Mouse (Mus musculus) G1E (cell line): ENCODE results near the gene Fcrla. TPM values are rescaled to one million over a fixed set of nuclear protein-coding genes. Genes with fewer than 3 reads are reported as not detected.

ENCODE experiments used
- ATAC-seq: 2 replicates; pipeline ENCODE4 v1.8.0; 2016; ENCODE audit warnings: mild to moderate bottlenecking; ENCODE audit not compliant: insufficient number of reproducible peaks, poor library complexity, low FRiP score, severe bottlenecking; ENCODE audit errors: extremely low read depth
- DNase-seq: peaks from one replicate; pipeline ENCODE4 v3.0.0; 2012; ENCODE audit warnings: low spot score
- H3K27me3 ChIP-seq: 2 replicates; pipeline ENCODE4 v1.6.1; 2012; ENCODE audit warnings: mild to moderate bottlenecking, low read length, inconsistent platforms; ENCODE audit not compliant: insufficient read depth
- H3K36me3 ChIP-seq: replicated peaks from 2 replicates; pipeline ENCODE3; 2012; ENCODE audit warnings: mild to moderate bottlenecking, inconsistent platforms
- H3K4me1 ChIP-seq: 2 replicates; pipeline ENCODE4 v1.6.1; 2012; ENCODE audit warnings: low read depth, low read length, inconsistent platforms, mixed read lengths; ENCODE audit not compliant: insufficient read depth
- H3K4me3 ChIP-seq: 2 replicates; pipeline ENCODE4 v1.5.1; 2012; ENCODE audit warnings: low read depth, mild to moderate bottlenecking, inconsistent platforms, low read length, moderate library complexity, mixed read lengths
- H3K9me3 ChIP-seq: replicated peaks from 2 replicates; pipeline ENCODE4 v1.6.1; 2012; ENCODE audit warnings: inconsistent platforms
- CTCF ChIP-seq: IDR thresholded peaks from 2 replicates; pipeline ENCODE4 v1.5.1; 2012; ENCODE audit warnings: low read depth, low read length, inconsistent platforms, mixed read lengths
- GATA1 ChIP-seq: IDR thresholded peaks from 2 replicates; pipeline ENCODE4 v1.6.1; 2012; ENCODE audit warnings: borderline replicate concordance, low read length, inconsistent platforms, mixed read lengths
- GATA2 ChIP-seq: IDR thresholded peaks from 2 replicates; pipeline ENCODE4 v1.6.1; 2012; ENCODE audit warnings: low read depth, low read length, inconsistent platforms, borderline replicate concordance
- POLR2AphosphoS5 ChIP-seq: IDR thresholded peaks from 2 replicates; pipeline ENCODE4 v1.6.1; 2012; ENCODE audit warnings: low read depth, low read length, inconsistent platforms; ENCODE audit not compliant: insufficient replicate concordance
- TAL1 ChIP-seq: conservative IDR thresholded peaks from 2 replicates; pipeline ENCODE4 v1.6.1; 2012; ENCODE audit warnings: low read depth, low read length, inconsistent platforms, mixed read lengths
- polyA plus RNA-seq: library from polyadenylated mRNA; stranded (reverse); fragments of >175 nt; gene quantifications from 2 replicates; pipeline ENCODE4 v1.2.3, GENCODE M21; 2012
- total RNA-seq, 2 experiments: library from RNA; stranded (forward) in 1 of 2; stranded (reverse) in 1 of 2; fragments of 200-1000 nt in 1 of 2; fragments of >200 nt in 1 of 2; fragmentation: Nextera tagmentation in 1 of 2; gene quantifications; 2 replicates each; pipeline ENCODE4 v1.2.3; 2014 to 2017

Gene Fcrla
- total and polyA plus RNA-seq, 3 experiments, result 0.08 to 0.83 (median 0.38) TPM

- Histone ChIP-seq H3K4me3 (no peak overlapping the region), H3K36me3 (no peaks in the 10 kb centered on the region), H3K4me1 (peaks cover 33% of the 10 kb centered on the region), H3K27me3 (peaks cover 6% of the 10 kb centered on the region; the same call in 1 of the 2 replicates), H3K9me3 (0 out of 2 replicates have a peak, but pooled peaks cover 2% of the 10 kb centered on the region)
- ATAC-seq, result 0 out of 2 replicates have a peak, but pooled peaks have one; percentile 8
- DNase-seq, result no peak
- TF ChIP-seq GATA1, result no peak
- no peak for TF ChIP-seq GATA2
- no peak for TF ChIP-seq TAL1
- no peak for TF ChIP-seq POLR2AphosphoS5
- no peak for TF ChIP-seq CTCF
These were observed 45.6 kb upstream of the Fcrla start for GRCm38 (mm10) chr1:170972936-170973335.

- H3K9me3 ChIP-seq, result 0 out of 2 replicates have a peak, but pooled peaks cover 2% of the 10 kb centered on the region
- H3K36me3 ChIP-seq, result no peaks in the 10 kb centered on the region
- ATAC-seq, result no peak
- no peak for TF ChIP-seq GATA1
- no peak for TF ChIP-seq POLR2AphosphoS5
- no peak for TF ChIP-seq CTCF
- peaks cover 1% of the 10 kb centered on the region; the same call in 1 of the 2 replicates for H3K27me3 ChIP-seq
- no peak overlapping the region for H3K4me3 ChIP-seq
- no peak for DNase-seq
- H3K4me1 ChIP-seq, result peaks cover 37% of the 10 kb centered on the region
These were observed 45.1 kb upstream of the Fcrla start for GRCm38 (mm10) chr1:170972494-170972893.

GRCm38 (mm10) chr1:170968576-170968975, 41.2 kb upstream of the Fcrla start:
- Histone ChIP-seq H3K36me3 (no peaks in the 10 kb centered on the region), H3K9me3 (0 out of 2 replicates have a peak, but pooled peaks cover 2% of the 10 kb centered on the region), H3K4me1 (peaks cover 22% of the 10 kb centered on the region), H3K4me3 (no peak overlapping the region), H3K27me3 (no peaks in the 10 kb centered on the region)
- ATAC-seq (no peak), DNase-seq (no peak)
- no peak for TF ChIP-seq GATA2
- TF ChIP-seq POLR2AphosphoS5, result no peak
- TF ChIP-seq TAL1, result no peak
- no peak for TF ChIP-seq GATA1
- TF ChIP-seq CTCF, result no peak

GRCm38 (mm10) chr1:170967581-170967980, 40.2 kb upstream of the Fcrla start:
- TF ChIP-seq GATA2 (no peak), CTCF (no peak), POLR2AphosphoS5 (no peak), GATA1 (no peak), TAL1 (no peak)
- no peak for ATAC-seq

GRCm38 (mm10) chr1:170963087-170963486, 35.7 kb upstream of the Fcrla start:
- ATAC-seq, result no peak
- H3K27me3 ChIP-seq, result peaks cover 13% of the 10 kb centered on the region
- no peaks in the 10 kb centered on the region for H3K36me3 ChIP-seq
- no peaks in the 10 kb centered on the region for H3K9me3 ChIP-seq
- H3K4me1 ChIP-seq, result peaks cover 22% of the 10 kb centered on the region
- H3K4me3 ChIP-seq, result no peak overlapping the region
- TF ChIP-seq TAL1, result no peak
- TF ChIP-seq POLR2AphosphoS5, result no peak
- TF ChIP-seq GATA2, result no peak
- TF ChIP-seq CTCF, result no peak
- TF ChIP-seq GATA1, result no peak
- DNase-seq, result no peak

More at GRCm38 (mm10) chr1:170967581-170967980, 40.2 kb upstream of the Fcrla start:
- H3K36me3 ChIP-seq, result no peaks in the 10 kb centered on the region
- no peak overlapping the region for H3K4me3 ChIP-seq
- no peaks in the 10 kb centered on the region for H3K27me3 ChIP-seq
- H3K4me1 ChIP-seq, result peaks cover 17% of the 10 kb centered on the region
- H3K9me3 ChIP-seq, result 0 out of 2 replicates have a peak, but pooled peaks cover 2% of the 10 kb centered on the region
- no peak for DNase-seq

GRCm38 (mm10) chr1:170962301-170962700, 34.9 kb upstream of the Fcrla start:
- Histone ChIP-seq H3K36me3 (no peaks in the 10 kb centered on the region), H3K9me3 (no peaks in the 10 kb centered on the region), H3K27me3 (peaks cover 13% of the 10 kb centered on the region), H3K4me1 (peaks cover 15% of the 10 kb centered on the region), H3K4me3 (no peak overlapping the region)
- TF ChIP-seq TAL1 (no peak), GATA1 (no peak), GATA2 (no peak), POLR2AphosphoS5 (no peak), CTCF (no peak)
- ATAC-seq (no peak), DNase-seq (no peak)

- no peak for ATAC-seq
- no peaks in the 10 kb centered on the region for H3K9me3 ChIP-seq
- no peaks in the 10 kb centered on the region for H3K36me3 ChIP-seq
- H3K27me3 ChIP-seq, result peaks cover 13% of the 10 kb centered on the region
- H3K4me1 ChIP-seq, result peaks cover 15% of the 10 kb centered on the region
- H3K4me3 ChIP-seq, result no peak overlapping the region
- no peak for TF ChIP-seq TAL1
- no peak for TF ChIP-seq GATA1
- no peak for TF ChIP-seq CTCF
- no peak for TF ChIP-seq POLR2AphosphoS5
- TF ChIP-seq GATA2, result no peak
- DNase-seq, result no peak
These were observed 33.7 kb upstream of the Fcrla start for GRCm38 (mm10) chr1:170961101-170961500.
